Mouse (Mus musculus) CH12.LX (cell line): Measurements from ENCODE around the gene Astn2. TPM values are rescaled to one million over a fixed set of nuclear protein-coding genes. Genes with fewer than 3 reads are reported as not detected.

Experiments
- DNase-seq: peaks from one replicate; pipeline ENCODE4 v3.0.0-alpha.2; 2013; ENCODE audit errors: extremely low read depth
- H3K27ac ChIP-seq: 2 replicates; pipeline ENCODE4 v1.5.1; 2012; ENCODE audit warnings: low read depth, mild to moderate bottlenecking, control low read depth, moderate library complexity; ENCODE audit not compliant: insufficient read depth
- H3K27me3 ChIP-seq: replicated peaks from 2 replicates; pipeline ENCODE3; 2012; ENCODE audit warnings: inconsistent platforms
- H3K36me3 ChIP-seq, 2 experiments: replicated peaks in 1 of 2; 2 replicates each; pipeline versions ENCODE3 to v1.6.1; 2012; ENCODE audit warnings: inconsistent platforms in 1 of 2, low read length in 1 of 2, mild to moderate bottlenecking in 1 of 2, mixed read lengths in 1 of 2, moderate library complexity in 1 of 2; ENCODE audit not compliant: control insufficient read depth in 1 of 2, insufficient read depth in 1 of 2
- H3K4me1 ChIP-seq, 2 experiments: 2 replicates each; pipeline ENCODE4 v1.6.1; 2012; ENCODE audit warnings: inconsistent platforms in 1 of 2, moderate library complexity in 1 of 2; ENCODE audit not compliant: insufficient read depth in 2 of 2, control insufficient read depth in 1 of 2
- H3K4me2 ChIP-seq: 2 replicates; pipeline ENCODE4 v1.6.1; 2012; ENCODE audit warnings: low read depth, mild to moderate bottlenecking, control low read depth; ENCODE audit not compliant: poor library complexity, insufficient read depth, severe bottlenecking
- H3K4me3 ChIP-seq, 3 experiments: fragments of 150-350 bp in 1 of 3; sonication (generic) in 1 of 3; replicated peaks in 1 of 3; 2 replicates each; pipeline versions ENCODE3 to v1.5.1; 2011 to 2012; ENCODE audit warnings: low read depth in 2 of 3, low read length in 2 of 3, mild to moderate bottlenecking in 2 of 3, moderate library complexity in 2 of 3, control low read depth in 1 of 3, improper control_type of control experiment in 1 of 3, inconsistent platforms in 1 of 3, mixed read lengths in 1 of 3; ENCODE audit not compliant: poor library complexity in 1 of 3
- H3K79me2 ChIP-seq: replicated peaks from 2 replicates; pipeline ENCODE4 v1.6.1; 2012; ENCODE audit warnings: mild to moderate bottlenecking, moderate library complexity; ENCODE audit not compliant: control insufficient read depth, poor library complexity, insufficient read depth, severe bottlenecking; ENCODE audit errors: extremely low read depth
- H3K9ac ChIP-seq: 2 replicates; pipeline ENCODE4 v1.6.1; 2012; ENCODE audit warnings: low read depth, mild to moderate bottlenecking, control low read depth, moderate library complexity; ENCODE audit not compliant: insufficient read depth
- H3K9me3 ChIP-seq: replicated peaks from 2 replicates; pipeline ENCODE3; 2012; ENCODE audit warnings: low read length, inconsistent platforms, mixed read lengths
- BHLHE40 ChIP-seq: IDR thresholded peaks from 2 replicates; pipeline ENCODE4 v1.6.1; 2011; ENCODE audit warnings: mild to moderate bottlenecking, low read depth, low read length, improper control_type of control experiment
- CHD1 ChIP-seq: IDR thresholded peaks from 2 replicates; pipeline ENCODE4 v1.6.1; 2012; ENCODE audit warnings: low read depth, low read length, improper control_type of control experiment, inconsistent platforms
- E2F4 ChIP-seq: IDR thresholded peaks from 2 replicates; pipeline ENCODE4 v1.6.1; 2011; ENCODE audit warnings: low read depth, low read length, improper control_type of control experiment; ENCODE audit not compliant: insufficient replicate concordance
- EP300 ChIP-seq: IDR thresholded peaks from 2 replicates; pipeline ENCODE4 v1.6.1; 2011; ENCODE audit warnings: low read length, improper control_type of control experiment
- IRF4 ChIP-seq: IDR thresholded peaks from 2 replicates; pipeline ENCODE4 v1.6.1; 2014; ENCODE audit warnings: low read depth, mild to moderate bottlenecking, inconsistent platforms, low read length, improper control_type of control experiment
- JUND ChIP-seq: conservative IDR thresholded peaks from 2 replicates; pipeline ENCODE4 v1.6.1; 2011; ENCODE audit warnings: low read depth, low read length, improper control_type of control experiment
- MAFK ChIP-seq: IDR thresholded peaks from 2 replicates; pipeline ENCODE4 v1.6.1; 2011; ENCODE audit warnings: low read length, improper control_type of control experiment; ENCODE audit not compliant: insufficient replicate concordance
- MXI1 ChIP-seq: IDR thresholded peaks from 2 replicates; pipeline ENCODE4 v1.6.1; 2011; ENCODE audit warnings: mild to moderate bottlenecking, low read depth, low read length, improper control_type of control experiment
- NELFE ChIP-seq: IDR thresholded peaks from 2 replicates; pipeline ENCODE4 v1.6.1; 2011; ENCODE audit warnings: low read depth, low read length, improper control_type of control experiment
- PAX5 ChIP-seq: IDR thresholded peaks from 2 replicates; pipeline ENCODE4 v1.6.1; 2012; ENCODE audit warnings: low read length, inconsistent platforms, mixed read lengths
- TBP ChIP-seq: conservative IDR thresholded peaks from 2 replicates; pipeline ENCODE4 v1.6.1; 2011; ENCODE audit warnings: low read depth, low read length, improper control_type of control experiment
- TCF12 ChIP-seq: IDR thresholded peaks from 2 replicates; pipeline ENCODE4 v1.6.1; 2014; ENCODE audit warnings: low read depth, mild to moderate bottlenecking, inconsistent platforms, low read length, improper control_type of control experiment
- UBTF ChIP-seq: IDR thresholded peaks from 2 replicates; pipeline ENCODE4 v1.6.1; 2012; ENCODE audit warnings: low read depth, mild to moderate bottlenecking, inconsistent platforms, low read length, improper control_type of control experiment, moderate library complexity
- USF1 ChIP-seq: IDR thresholded peaks from 2 replicates; pipeline ENCODE4 v1.6.1; 2014; ENCODE audit warnings: low read depth, mild to moderate bottlenecking, inconsistent platforms, low read length, improper control_type of control experiment
- USF2 ChIP-seq: conservative IDR thresholded peaks from 2 replicates; pipeline ENCODE4 v1.6.1; 2011; ENCODE audit warnings: low read depth, low read length, improper control_type of control experiment
- ZC3H11A ChIP-seq: IDR thresholded peaks from 2 replicates; pipeline ENCODE4 v1.6.1; 2012; ENCODE audit warnings: low read depth, mild to moderate bottlenecking, inconsistent platforms, low read length, improper control_type of control experiment
- ZKSCAN1 ChIP-seq: IDR thresholded peaks from 2 replicates; pipeline ENCODE4 v1.6.1; 2012; ENCODE audit warnings: low read depth, inconsistent platforms, low read length, improper control_type of control experiment, borderline replicate concordance
- ZMIZ1 ChIP-seq: IDR thresholded peaks from 2 replicates; pipeline ENCODE4 v1.6.1; 2012; ENCODE audit warnings: low read depth, mild to moderate bottlenecking, inconsistent platforms, low read length, improper control_type of control experiment
- ZNF384 ChIP-seq: IDR thresholded peaks from 2 replicates; pipeline ENCODE4 v1.6.1; 2012; ENCODE audit warnings: low read depth, low read length, improper control_type of control experiment, inconsistent platforms
- dilution Hi-C: fragments of 300-500 bp; cut with MboI; formaldehyde crosslinking; loops from 2 replicates; pipeline ENCODE4 v1.14.3; 2020; ENCODE audit warnings: low sequenced_read_pairs; ENCODE audit not compliant: extremely low pct_unique_long_range_greater_than_20kb, extremely low pct_ligation_motif_present
- in situ Hi-C: fragments of 300-500 bp; cut with MboI; formaldehyde crosslinking; loops from 3 replicates; pipeline ENCODE4 v1.14.3; 2019; ENCODE audit warnings: low sequenced_read_pairs, low pct_ligation_motif_present, low pct_unique_long_range_greater_than_20kb, mixed read lengths
- polyA plus RNA-seq: library from polyadenylated mRNA; unstranded; fragments of >175 nt; gene quantifications from 2 replicates; pipeline ENCODE4 v1.2.1, GENCODE M21; 2012; ENCODE audit warnings: low read depth; ENCODE audit not compliant: insufficient read length
- total RNA-seq, 2 experiments: library from RNA; depleted of rRNA; stranded (reverse); fragments of 300-350 nt in 1 of 2; fragments of >200 nt in 1 of 2; gene quantifications; 2 replicates each; pipeline ENCODE4 v1.2.3; 2012 to 2014

The Astn2 gene
- total and polyA plus RNA-seq, 3 experiments = not detected

- Histone ChIP-seq H3K4me3 (no peak overlapping the region), H3K4me2 (no peak overlapping the region), H3K36me3 (peaks cover 28 to 73% of the 10 kb centered on the region in 2 experiments), H3K9me3 (no peaks in the 10 kb centered on the region), H3K27ac (no peak overlapping the region), H3K79me2 (peaks cover 69% of the 10 kb centered on the region), H3K27me3 (no peaks in the 10 kb centered on the region), H3K4me1 (peaks cover 14 to 35% of the 10 kb centered on the region in 2 experiments), H3K9ac (no peak overlapping the region)
- dilution Hi-C loops (no loop called here), in situ Hi-C loops (no loop called here)
- no peak for DNase-seq
- TF ChIP-seq JUND (no peak), E2F4 (no peak), USF2 (no peak), MXI1 (no peak), BHLHE40 (no peak), USF1 (no peak), PAX5 (no peak), TCF12 (no peak), EP300 (no peak), CHD1 (no peak), MAFK (no peak), ZMIZ1 (no peak), ZKSCAN1 (no peak), IRF4 (no peak)
These were observed 794.1 kb downstream of the Astn2 start for GRCm38 (mm10) chr4:65610329-65610728.

DNA sequence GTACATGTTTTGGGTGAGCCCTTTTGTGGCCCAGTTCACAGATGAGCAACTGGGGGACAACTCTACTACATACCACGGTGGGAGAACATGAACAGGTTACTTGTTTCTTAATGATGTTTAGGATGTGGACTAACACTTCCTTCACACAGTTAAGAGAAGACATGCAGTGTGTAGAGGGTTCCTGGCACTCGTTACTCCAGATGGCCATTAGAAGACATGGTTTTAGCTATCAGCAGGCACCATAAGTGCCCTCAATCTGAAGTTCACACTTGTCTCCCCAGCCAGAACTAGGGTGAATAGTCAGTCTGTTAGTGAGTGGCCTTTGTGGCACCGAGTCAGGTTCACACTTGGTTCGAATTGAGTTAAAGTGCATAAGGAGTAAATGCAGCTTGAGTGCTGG, 796.3 kb downstream of the Astn2 start:
- TF ChIP-seq MAFK (no peak), UBTF (no peak), ZNF384 (no peak), EP300 (no peak), ZC3H11A (no peak), NELFE (no peak), TBP (no peak)
- peaks cover 73% of the 10 kb centered on the region for H3K79me2 ChIP-seq
- H3K4me3 ChIP-seq = no peak overlapping the region
- no peaks in the 10 kb centered on the region for H3K9me3 ChIP-seq
- peaks cover 8 to 51% of the 10 kb centered on the region in 2 experiments for H3K36me3 ChIP-seq
- no peaks in the 10 kb centered on the region for H3K27me3 ChIP-seq
- H3K9ac ChIP-seq = no peak overlapping the region
- dilution Hi-C loops = no loop called here
- in situ Hi-C loops = no loop called here
- DNase-seq = no peak
- H3K4me1 ChIP-seq = peaks cover 14 to 39% of the 10 kb centered on the region in 2 experiments
- no peak overlapping the region for H3K4me2 ChIP-seq
- no peak overlapping the region for H3K27ac ChIP-seq
